Mouse (Mus musculus) c-Kit-positive CD71-positive TER-119-negative erythroid progenitor cells, embryonic 14.5 days (primary cell): Measurements from ENCODE around the gene Rps2.
"Not testable (repeated sequence)": the region's sequence is repeated elsewhere in the genome, so short reads cannot be mapped to it uniquely, and the experiment has no call there.

Source experiments
- DNase-seq: peaks from one replicate; pipeline ENCODE4 v3.0.0-alpha.2; 2013; ENCODE audit warnings: low read depth

Gene Rps2

GRCm38 (mm10) chr17:24717943-24718342, at the start of gene Rps2, which contains the start of gene Rnf151:
Rps2 (plus strand) TSS chr17:24718116.
Rnf151 (minus strand) TSS chr17:24718063.
- no peak for DNase-seq

GRCm38 (mm10) chr17:24669214-24669544, 48.7 kb upstream of the Rps2 start:
- not testable (repeated sequence) for DNase-seq

DNA sequence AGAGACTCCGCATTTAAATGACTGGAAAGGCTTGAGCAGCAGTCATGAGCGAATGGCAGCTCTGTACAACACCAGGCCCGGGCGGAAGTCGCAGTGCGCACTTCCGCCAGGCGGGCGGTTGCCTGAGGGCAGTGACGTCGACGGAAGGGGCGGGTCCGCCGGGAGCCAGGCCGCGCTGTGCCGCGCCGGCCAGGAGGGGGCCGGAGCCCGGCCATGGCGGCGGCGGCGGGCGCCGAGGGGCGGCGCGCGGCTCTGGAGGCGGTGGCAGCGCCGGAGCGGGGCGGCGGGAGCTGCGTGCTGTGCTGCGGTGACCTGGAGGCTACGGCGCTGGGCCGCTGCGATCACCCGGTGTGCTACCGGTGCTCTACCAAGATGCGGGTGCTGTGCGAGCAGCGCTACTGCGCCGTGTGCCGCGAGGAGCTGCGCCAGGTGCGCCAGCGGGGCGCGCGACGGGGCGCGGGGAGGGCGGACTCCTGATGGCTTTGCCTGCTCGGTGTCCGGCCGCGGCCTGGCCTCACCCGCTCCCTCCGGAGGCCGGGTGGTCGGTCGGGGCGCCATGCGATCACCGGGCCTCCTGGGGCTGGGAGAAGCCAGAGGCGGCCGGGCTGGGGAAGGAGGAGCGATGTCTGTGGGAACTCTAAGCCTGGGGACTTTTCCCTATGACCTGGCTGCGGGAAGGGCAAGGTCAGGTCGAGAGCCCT, 48.2 kb upstream of the Rps2 start, which contains the start of gene Zfp598:
TSS of gene Zfp598 (plus strand) at position 143 of the 701 bp plus-strand sequence.
- peak; percentile 84 for DNase-seq

- DNase-seq: no peak
Observed at GRCm38 (mm10) chr17:24670246-24670844, 47.6 kb upstream of the Rps2 start.

- DNase-seq: no peak
Observed at GRCm38 (mm10) chr17:24671346-24671745, 46.6 kb upstream of the Rps2 start.

GRCm38 (mm10) chr17:24672141-24672540, 45.8 kb upstream of the Rps2 start:
- DNase-seq: no peak

- no peak for DNase-seq
Observed at GRCm38 (mm10) chr17:24674277-24674676, 43.6 kb upstream of the Rps2 start.

- DNase-seq: peak; percentile 72
Observed at GRCm38 (mm10) chr17:24676187-24676586, 41.7 kb upstream of the Rps2 start.

DNA sequence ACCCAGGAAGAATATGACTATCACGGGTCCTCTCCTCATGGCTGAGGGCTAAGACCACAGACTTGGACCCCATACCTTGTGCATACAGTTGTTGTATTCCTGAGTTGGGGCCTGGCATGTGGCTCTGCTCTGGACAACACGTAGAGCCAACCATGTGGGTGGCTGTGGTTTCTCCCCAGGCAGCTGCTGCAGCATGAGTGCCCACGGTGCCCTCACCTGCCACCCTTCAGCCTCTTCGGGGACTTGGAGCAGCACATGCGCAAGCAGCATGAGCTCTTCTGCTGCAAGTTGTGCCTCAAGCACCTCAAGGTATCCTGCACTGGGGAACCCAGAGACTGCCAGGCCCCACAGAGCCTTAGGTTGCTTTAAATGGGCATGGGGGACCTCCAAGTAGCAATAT, 41.0 kb upstream of the Rps2 start:
- DNase-seq: no peak

DNA sequence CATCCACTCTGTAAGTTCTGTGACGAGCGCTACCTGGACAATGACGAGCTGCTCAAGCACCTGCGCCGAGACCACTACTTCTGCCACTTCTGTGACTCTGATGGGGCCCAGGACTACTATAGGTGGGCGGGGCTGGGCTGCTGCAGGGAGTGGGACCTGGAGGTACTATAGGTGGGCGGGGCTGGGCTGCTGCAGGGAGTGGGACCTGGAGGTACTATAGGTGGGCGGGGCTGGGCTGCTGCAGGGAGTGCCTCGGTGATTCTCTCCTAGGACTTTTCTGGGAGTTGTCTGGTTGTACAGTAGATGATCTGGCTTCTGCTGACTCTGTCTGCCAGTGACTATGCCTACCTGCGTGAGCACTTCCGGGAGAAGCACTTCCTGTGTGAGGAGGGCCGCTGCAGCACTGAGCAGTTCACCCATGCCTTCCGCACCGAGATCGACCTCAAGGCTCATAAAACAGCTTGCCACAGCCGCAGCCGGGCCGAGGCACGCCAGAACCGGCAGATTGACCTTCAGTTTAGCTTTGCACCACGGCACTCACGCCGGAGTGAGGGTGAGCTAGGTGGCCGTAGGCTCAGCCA, 40.3 kb upstream of the Rps2 start:
- DNase-seq: no peak

GRCm38 (mm10) chr17:24686514-24686913, 31.4 kb upstream of the Rps2 start:
- DNase-seq: no peak

GRCm38 (mm10) chr17:24687146-24687595, 30.7 kb upstream of the Rps2 start:
- peak; percentile 46 for DNase-seq

DNA sequence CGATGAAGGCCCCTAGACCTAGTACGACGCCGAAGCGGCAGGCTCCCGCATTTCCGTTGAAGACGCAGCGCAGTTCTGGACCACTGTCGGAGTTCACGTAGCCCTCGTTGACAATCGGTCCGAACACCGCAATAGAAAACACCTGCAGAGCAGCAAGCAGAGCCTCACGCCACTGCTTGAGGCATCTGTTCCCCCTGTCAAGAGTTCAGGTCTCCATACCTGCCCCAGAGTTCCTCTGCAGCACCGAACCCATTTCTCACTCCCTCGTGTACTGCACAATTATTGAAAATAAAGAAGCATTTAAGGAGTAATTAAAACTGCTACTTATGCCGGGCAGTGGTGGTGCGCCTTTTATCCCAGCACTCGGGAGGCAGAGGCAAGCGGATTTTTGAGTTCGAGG, 30.3 kb upstream of the Rps2 start:
- DNase-seq: no peak

DNA sequence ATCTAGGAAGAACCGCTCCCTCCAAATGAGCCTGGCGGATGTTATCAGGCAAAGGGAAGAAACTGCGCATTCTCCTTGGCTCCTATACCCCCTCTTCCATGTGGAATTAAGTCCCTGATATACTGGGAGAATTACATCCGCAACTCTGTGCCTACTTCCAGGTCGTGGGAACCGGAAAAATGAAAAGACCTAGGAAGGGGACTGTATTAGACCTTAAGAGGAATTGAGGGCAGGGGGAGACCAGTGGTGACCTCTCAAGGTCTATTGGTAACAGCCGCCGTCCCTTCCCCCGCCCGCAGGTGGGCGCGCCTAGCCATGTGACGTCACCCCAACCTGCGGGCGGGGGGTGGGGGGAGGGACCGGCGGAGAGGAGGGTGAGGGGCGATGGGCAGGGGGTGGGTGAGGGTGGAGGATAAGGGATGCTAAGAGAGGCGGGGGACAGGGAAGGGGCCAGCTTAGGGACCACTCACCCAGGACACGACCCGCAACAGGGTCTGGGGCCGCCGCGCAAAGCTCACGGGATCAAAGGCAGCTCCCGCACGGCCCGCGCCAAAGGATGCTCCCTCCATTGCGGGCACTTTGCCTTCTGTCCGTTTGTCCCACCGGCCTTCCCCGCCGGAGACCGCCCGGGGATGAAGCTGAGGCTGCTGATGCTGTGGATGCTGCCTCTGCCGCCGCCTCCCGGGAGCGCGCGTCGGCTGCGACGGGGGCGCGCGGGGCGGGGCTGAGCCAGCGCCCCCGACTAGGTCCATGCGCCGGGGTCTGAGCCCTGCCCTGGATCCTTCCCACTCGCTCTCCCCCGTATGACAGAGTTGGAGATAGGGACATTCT, 28.4 kb upstream of the Rps2 start, which contains the start of gene Syngr3:
TSS of gene Syngr3 (minus strand) at position 705 of the 831 bp plus-strand sequence.
- no peak for DNase-seq

DNA sequence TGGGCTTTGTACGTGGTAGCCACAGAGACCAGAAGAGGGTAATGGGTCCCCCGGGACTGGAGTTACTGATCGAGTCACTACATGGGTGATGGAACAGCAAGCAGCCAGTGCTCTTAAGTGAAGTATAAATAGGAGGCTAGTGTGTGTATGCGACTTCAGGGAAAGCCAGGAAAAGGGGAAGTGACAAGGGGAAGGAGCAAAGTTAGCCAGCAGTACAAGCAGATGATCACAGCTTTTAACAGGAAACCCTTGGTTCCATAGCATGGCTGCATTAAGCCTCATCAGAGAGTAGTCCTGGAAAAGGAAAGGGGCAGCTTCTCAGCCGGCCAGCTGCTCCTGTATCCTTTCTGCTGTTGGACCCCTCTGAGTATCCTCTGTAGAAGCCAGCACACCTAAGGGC, 25.5 kb upstream of the Rps2 start:
- no peak for DNase-seq

DNA sequence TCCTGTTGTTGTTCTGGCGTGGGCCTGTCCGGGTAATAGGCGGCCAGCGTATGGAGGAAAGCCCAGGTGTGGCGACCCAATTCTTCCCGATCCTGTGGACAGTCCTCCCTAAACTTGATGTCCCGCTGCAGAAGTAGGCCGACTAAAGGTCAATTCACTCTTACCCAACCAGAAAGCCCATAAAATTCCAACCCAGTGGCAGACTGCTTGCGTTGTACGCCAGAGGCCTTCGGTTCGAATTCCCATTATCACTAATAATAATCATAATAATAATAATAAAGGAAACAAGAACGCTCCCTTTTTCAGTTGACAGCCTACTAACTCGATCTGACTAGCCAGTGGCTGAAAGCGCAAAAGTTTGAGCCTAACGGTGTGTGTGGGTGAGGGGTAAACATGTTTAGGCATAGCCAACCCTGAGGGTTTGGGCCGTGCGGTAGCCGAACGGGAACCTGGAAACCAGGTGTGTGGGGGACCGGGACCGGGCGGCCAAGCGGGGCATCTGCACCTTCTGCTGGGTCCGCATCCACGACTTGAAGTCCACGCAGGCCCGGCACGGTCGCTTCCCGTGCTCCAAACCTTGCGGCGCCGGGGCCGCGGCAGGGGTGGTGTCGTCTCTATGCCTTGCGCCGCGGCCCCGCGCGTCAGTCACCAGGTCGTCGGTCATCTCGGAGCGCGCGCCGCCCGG, 22.4 kb upstream of the Rps2 start:
- DNase-seq: no peak

DNA sequence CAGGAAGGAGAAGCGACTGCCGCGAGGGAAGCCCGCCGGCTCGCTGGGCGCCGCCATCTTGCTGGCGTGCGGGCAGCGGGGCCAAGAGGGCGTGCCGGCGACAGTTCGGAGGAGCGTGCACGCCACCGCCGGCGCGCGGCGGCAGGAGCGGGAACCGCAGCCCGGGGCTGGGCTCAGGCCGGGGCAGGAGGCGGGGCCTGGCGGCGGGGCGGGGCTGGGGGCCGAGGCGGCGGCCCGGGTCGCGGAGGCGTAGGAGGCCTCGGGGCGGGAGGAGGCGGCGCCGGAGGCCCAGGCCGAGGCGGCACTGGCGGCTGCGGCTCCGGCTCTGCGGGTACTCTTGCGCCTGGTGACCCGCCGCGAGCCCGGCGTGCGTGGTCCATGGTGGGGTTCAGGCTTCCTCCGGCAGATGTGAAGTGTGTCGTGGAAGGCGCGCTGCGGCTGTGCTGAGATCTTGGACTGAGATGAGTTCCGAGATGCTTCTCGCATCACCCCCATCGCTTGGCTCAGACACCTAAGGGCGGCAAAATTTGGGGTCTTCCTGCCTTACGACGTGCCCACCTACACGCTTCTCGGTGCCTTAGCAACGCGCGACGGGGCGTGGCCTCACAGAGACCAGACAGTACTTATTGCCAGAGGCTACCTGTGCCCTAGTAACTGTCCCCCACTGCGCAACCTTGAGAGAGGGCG, 21.8 kb upstream of the Rps2 start, which contains the start of the genes Gfer and Noxo1:
TSS of gene Gfer (minus strand) at position 146 of the 687 bp plus-strand sequence.
TSS of gene Noxo1 (plus strand) at position 224 of the 687 bp plus-strand sequence.
- peak; percentile 72 for DNase-seq

GRCm38 (mm10) chr17:24697985-24698384, 19.9 kb upstream of the Rps2 start:
- no peak for DNase-seq

- DNase-seq: no peak
Observed at GRCm38 (mm10) chr17:24698715-24699114, 19.2 kb upstream of the Rps2 start.

- no peak for DNase-seq
Observed at GRCm38 (mm10) chr17:24699473-24699872, 18.4 kb upstream of the Rps2 start.

GRCm38 (mm10) chr17:24701251-24701650, 16.7 kb upstream of the Rps2 start:
- DNase-seq: no peak
